Mouse (Mus musculus): ENCODE results near the gene Ncapg2. TPM values are rescaled to one million over a fixed set of nuclear protein-coding genes. Genes with fewer than 3 reads are reported as not detected.

Ncapg2 gene
- polyA plus RNA-seq, 1 experiment from 2014 or later = 22.7 TPM

DNA sequence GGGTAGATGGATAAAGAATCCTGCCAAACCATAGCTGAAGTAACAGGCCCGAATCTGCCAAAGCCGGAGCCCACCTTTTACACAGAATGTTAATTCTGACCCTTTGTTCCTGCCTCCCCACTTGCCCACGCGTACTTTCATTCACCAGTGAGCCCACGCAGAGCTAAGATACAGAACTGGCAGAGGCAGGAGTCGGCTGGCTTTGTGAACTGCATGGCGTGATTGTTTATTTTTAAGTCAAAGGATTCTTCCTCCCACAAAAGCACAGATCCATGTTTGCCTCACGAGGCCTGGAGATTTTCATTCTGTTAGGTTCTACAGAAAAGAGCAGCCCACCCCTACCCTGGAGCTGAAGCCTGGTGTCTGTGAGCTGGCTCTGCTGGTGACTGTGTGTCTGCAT, 83.6 kb downstream of the Ncapg2 start:
- peaks cover 6 to 8% of the 10 kb centered on the region in 2 experiments; a peak in 3 of 4 replicates for H3K4me1 ChIP-seq (ENCODE audit: control insufficient read depth in 2 of 2, insufficient read depth in 2 of 2, low read length in 2 of 2)
- no peaks in the 10 kb centered on the region for H3K9me3 ChIP-seq (ENCODE audit: control insufficient read depth, low read length)
- H3K4me3 ChIP-seq (ENCODE audit: control insufficient read depth in 1 of 2, insufficient read depth in 1 of 2, low read depth in 1 of 2, low read length in 2 of 2) = no peak overlapping the region
- H3K36me3 ChIP-seq (ENCODE audit: control insufficient read depth, insufficient read depth, low read length) = no peaks in the 10 kb centered on the region
- no peak overlapping the region for H3K27ac ChIP-seq (replicated peaks in 1 of 2; ENCODE audit: control insufficient read depth in 1 of 2, insufficient read depth in 1 of 2, low read depth in 2 of 2, low read length in 2 of 2)
- 71% methylated on average over 8 of the region's 8 CpGs for WGBS
- H3K9ac ChIP-seq (ENCODE audit: low read length) = no peak overlapping the region
- peaks cover 9% of the 10 kb centered on the region for H3K27me3 ChIP-seq (ENCODE audit: control insufficient read depth, insufficient read depth, low read length)
- no peak for ATAC-seq (ENCODE audit: insufficient number of reproducible peaks, insufficient read depth, low FRiP score, low read depth)
- no peak overlapping the region for H3K4me2 ChIP-seq (ENCODE audit: low read length)

DNA sequence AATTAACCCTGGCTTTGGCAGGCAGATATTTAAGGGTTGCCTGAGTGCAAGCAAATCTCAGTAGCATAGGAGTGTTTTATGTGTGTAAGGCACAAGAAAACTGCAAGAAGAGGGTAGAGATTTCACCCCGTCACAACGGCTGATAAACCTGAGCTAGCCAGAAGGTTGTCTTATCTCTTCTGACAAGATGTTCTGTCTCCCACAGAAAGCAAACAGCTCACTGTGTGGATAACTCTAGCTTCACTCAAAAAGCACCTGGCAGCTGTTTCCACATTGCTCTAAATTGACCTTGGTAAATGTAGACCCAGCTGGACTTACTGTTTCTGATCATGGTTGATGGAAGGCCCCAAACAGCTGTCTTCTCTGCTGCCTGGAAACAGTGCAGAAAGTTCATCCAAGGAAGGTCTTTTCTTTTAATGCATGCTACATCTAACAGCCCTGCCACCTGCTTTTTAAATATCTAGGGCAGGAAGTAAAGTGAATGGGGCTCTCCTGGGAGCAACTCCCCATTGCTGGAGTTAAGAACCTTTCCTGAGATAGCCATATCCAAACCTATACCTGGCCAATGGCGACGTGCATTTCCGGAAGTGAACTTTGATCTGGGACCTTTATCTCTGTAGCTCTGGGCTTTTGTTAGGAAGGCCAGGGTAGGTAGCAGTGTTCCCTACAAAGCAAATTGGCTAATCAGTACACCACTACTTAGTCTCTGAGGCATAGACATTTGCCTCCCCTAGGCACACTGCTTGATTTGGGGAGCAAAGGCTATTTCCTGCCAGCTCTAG, 85.6 kb downstream of the Ncapg2 start:
- Histone ChIP-seq H3K36me3 (ENCODE audit: control insufficient read depth, insufficient read depth, low read length) (no peaks in the 10 kb centered on the region), H3K27ac (replicated peaks in 1 of 2; ENCODE audit: control insufficient read depth in 1 of 2, insufficient read depth in 1 of 2, low read depth in 2 of 2, low read length in 2 of 2) (no peak overlapping the region), H3K4me3 (ENCODE audit: control insufficient read depth in 1 of 2, insufficient read depth in 1 of 2, low read depth in 1 of 2, low read length in 2 of 2) (no peak overlapping the region), H3K4me2 (ENCODE audit: low read length) (no peak overlapping the region), H3K9ac (ENCODE audit: low read length) (no peak overlapping the region), H3K9me3 (ENCODE audit: control insufficient read depth, low read length) (no peaks in the 10 kb centered on the region), H3K4me1 (ENCODE audit: control insufficient read depth in 2 of 2, insufficient read depth in 2 of 2, low read length in 2 of 2) (peaks cover 4 to 6% of the 10 kb centered on the region in 2 experiments; a peak in 3 of 4 replicates), H3K27me3 (ENCODE audit: control insufficient read depth, insufficient read depth, low read length) (peaks cover 9% of the 10 kb centered on the region)
- 55% methylated on average over 5 of the region's 5 CpGs for WGBS
- ATAC-seq (ENCODE audit: insufficient number of reproducible peaks, insufficient read depth, low FRiP score, low read depth) = no peak

DNA sequence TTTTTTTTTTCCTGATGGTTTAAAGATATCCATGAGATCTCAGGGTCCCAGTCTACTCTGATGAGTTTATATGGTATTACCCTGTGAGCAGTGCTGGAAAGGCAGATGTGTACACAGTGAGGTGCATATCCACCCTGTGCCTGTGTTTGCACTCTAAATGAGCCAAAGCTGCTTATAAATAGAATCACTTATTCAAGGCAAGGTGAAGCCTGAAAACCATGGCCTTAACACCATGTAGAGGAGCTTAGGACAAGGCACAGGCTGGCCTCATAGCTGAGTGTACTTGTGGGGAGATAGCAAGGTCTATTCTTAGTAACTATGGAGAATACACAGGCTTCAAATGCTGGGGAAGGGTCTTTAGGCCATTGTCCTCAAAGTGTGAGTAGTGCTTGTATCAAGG, 93.5 kb downstream of the Ncapg2 start:
- H3K9me3 ChIP-seq (ENCODE audit: control insufficient read depth, low read length) = no peaks in the 10 kb centered on the region
- no peak for ATAC-seq (ENCODE audit: insufficient number of reproducible peaks, insufficient read depth, low FRiP score, low read depth)
- H3K27ac ChIP-seq (replicated peaks in 1 of 2; ENCODE audit: control insufficient read depth in 1 of 2, insufficient read depth in 1 of 2, low read depth in 2 of 2, low read length in 2 of 2) = no peak overlapping the region
- no peak overlapping the region for H3K4me3 ChIP-seq (ENCODE audit: control insufficient read depth in 1 of 2, insufficient read depth in 1 of 2, low read depth in 1 of 2, low read length in 2 of 2)
- no peak overlapping the region for H3K4me2 ChIP-seq (ENCODE audit: low read length)
- H3K27me3 ChIP-seq (ENCODE audit: control insufficient read depth, insufficient read depth, low read length) = no peaks in the 10 kb centered on the region
- H3K4me1 ChIP-seq (ENCODE audit: control insufficient read depth in 2 of 2, insufficient read depth in 2 of 2, low read length in 2 of 2) = peaks cover 2 to 7% of the 10 kb centered on the region in 2 experiments; a peak in 1 of 4 replicates
- no peaks in the 10 kb centered on the region for H3K36me3 ChIP-seq (ENCODE audit: control insufficient read depth, insufficient read depth, low read length)
- H3K9ac ChIP-seq (ENCODE audit: low read length) = no peak overlapping the region

DNA sequence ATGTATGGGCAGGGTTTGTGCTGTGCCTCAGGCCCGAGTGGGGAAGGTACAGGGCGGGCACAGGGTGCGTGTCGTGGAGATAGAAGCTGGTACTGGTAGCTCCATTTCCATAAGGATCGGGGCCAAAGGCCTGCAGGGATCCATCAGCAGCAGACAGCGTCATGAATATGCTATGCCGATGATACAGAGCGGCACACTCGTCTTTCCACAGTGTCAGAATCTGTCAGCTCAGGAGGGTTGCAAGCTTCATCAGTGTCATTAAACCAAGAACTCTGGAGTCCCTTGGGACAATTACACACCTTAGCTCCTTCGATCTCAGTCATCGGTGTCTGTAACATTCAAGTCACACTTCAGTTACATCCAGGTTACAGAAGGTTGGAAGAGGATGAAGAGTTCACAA, 95.5 kb downstream of the Ncapg2 start:
- H3K9me3 ChIP-seq (ENCODE audit: control insufficient read depth, low read length) = no peaks in the 10 kb centered on the region
- ATAC-seq (ENCODE audit: insufficient number of reproducible peaks, insufficient read depth, low FRiP score, low read depth) = no peak
- 80% methylated on average over 11 of the region's 11 CpGs for WGBS

DNA sequence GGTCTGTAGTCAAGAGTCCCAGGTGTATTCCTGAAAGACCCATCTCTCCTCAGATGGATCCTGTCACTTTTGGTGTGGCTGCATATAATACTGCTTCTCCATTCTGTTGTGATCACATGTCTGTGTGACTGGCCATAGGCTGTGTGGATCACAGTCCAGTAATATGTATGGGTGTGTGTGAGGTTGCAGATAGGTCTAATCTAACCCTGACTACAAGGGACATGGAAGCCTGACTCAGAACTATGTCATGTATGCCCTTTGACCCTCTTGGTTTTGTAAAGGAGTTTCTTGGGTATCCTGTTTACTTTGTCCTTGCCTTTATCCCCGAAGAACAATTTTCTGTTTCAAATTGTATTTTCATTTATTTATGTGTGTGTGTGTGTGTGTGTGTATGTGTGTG, 107.3 kb downstream of the Ncapg2 start:
- Histone ChIP-seq H3K36me3 (ENCODE audit: control insufficient read depth, insufficient read depth, low read length) (no peaks in the 10 kb centered on the region), H3K9me3 (ENCODE audit: control insufficient read depth, low read length) (no peaks in the 10 kb centered on the region), H3K9ac (ENCODE audit: low read length) (no peak overlapping the region), H3K4me2 (ENCODE audit: low read length) (no peak overlapping the region), H3K27me3 (ENCODE audit: control insufficient read depth, insufficient read depth, low read length) (no peaks in the 10 kb centered on the region), H3K4me3 (ENCODE audit: control insufficient read depth in 1 of 2, insufficient read depth in 1 of 2, low read depth in 1 of 2, low read length in 2 of 2) (no peak overlapping the region), H3K27ac (replicated peaks in 1 of 2; ENCODE audit: control insufficient read depth in 1 of 2, insufficient read depth in 1 of 2, low read depth in 2 of 2, low read length in 2 of 2) (no peak overlapping the region), H3K4me1 (ENCODE audit: control insufficient read depth in 2 of 2, insufficient read depth in 2 of 2, low read length in 2 of 2) (no peaks in the 10 kb centered on the region)
- 80% methylated on average over 1 of the region's 1 CpGs for WGBS
- ATAC-seq (ENCODE audit: insufficient number of reproducible peaks, insufficient read depth, low FRiP score, low read depth) = no peak

More for the DNA sequence above, 95.5 kb downstream of the Ncapg2 start:
- no peak overlapping the region for H3K9ac ChIP-seq (ENCODE audit: low read length)
- H3K36me3 ChIP-seq (ENCODE audit: control insufficient read depth, insufficient read depth, low read length) = no peaks in the 10 kb centered on the region
- peaks cover 2 to 7% of the 10 kb centered on the region in 2 experiments; a peak in 1 of 4 replicates for H3K4me1 ChIP-seq (ENCODE audit: control insufficient read depth in 2 of 2, insufficient read depth in 2 of 2, low read length in 2 of 2)
- no peaks in the 10 kb centered on the region for H3K27me3 ChIP-seq (ENCODE audit: control insufficient read depth, insufficient read depth, low read length)
- no peak overlapping the region for H3K4me3 ChIP-seq (ENCODE audit: control insufficient read depth in 1 of 2, insufficient read depth in 1 of 2, low read depth in 1 of 2, low read length in 2 of 2)
- no peak overlapping the region for H3K4me2 ChIP-seq (ENCODE audit: low read length)
- no peak overlapping the region for H3K27ac ChIP-seq (replicated peaks in 1 of 2; ENCODE audit: control insufficient read depth in 1 of 2, insufficient read depth in 1 of 2, low read depth in 2 of 2, low read length in 2 of 2)

Other genes with a start within 250 kb of the Ncapg2 start
- 2.9 and 5.3 TPM in 2 replicates for gene Wdr60, start 142.4 kb upstream of the Ncapg2 start, polyA plus RNA-seq (2014; fragmentation: Nextera tagmentation; extraction: Ambion mirVana)
- not detected in 2 replicates for gene Gm11027, start 130.0 kb upstream of the Ncapg2 start, polyA plus RNA-seq (2014; fragmentation: Nextera tagmentation; extraction: Ambion mirVana)
- 16.2 and 16.8 TPM in 2 replicates for gene Esyt2, start 124.2 kb upstream of the Ncapg2 start, polyA plus RNA-seq (2014; fragmentation: Nextera tagmentation; extraction: Ambion mirVana)
- gene Ptprn2, start 80.3 kb downstream of the Ncapg2 start, polyA plus RNA-seq (2014; fragmentation: Nextera tagmentation; extraction: Ambion mirVana) = 0.20 TPM in 1 of 2 replicates, not detected in the other

Data from heart, embryonic 14.5 days (tissue).